Mouse (Mus musculus) lung, adult 2 months (tissue): ENCODE results near the gene S100a10.

Source experiments
- CTCF ChIP-seq: fragments of 200-500 bp; IDR thresholded peaks from 2 replicates; pipeline ENCODE4 v1.5.1; 2011; ENCODE audit warnings: mild to moderate bottlenecking, low read length, control low read depth; ENCODE audit not compliant: insufficient read depth
- POLR2A ChIP-seq: fragments of 200-500 bp; IDR thresholded peaks from 2 replicates; pipeline ENCODE4 v1.6.1; 2011; ENCODE audit warnings: low read depth, mild to moderate bottlenecking, control low read depth, low read length, borderline replicate concordance; ENCODE audit errors: extremely low read depth

DNA sequence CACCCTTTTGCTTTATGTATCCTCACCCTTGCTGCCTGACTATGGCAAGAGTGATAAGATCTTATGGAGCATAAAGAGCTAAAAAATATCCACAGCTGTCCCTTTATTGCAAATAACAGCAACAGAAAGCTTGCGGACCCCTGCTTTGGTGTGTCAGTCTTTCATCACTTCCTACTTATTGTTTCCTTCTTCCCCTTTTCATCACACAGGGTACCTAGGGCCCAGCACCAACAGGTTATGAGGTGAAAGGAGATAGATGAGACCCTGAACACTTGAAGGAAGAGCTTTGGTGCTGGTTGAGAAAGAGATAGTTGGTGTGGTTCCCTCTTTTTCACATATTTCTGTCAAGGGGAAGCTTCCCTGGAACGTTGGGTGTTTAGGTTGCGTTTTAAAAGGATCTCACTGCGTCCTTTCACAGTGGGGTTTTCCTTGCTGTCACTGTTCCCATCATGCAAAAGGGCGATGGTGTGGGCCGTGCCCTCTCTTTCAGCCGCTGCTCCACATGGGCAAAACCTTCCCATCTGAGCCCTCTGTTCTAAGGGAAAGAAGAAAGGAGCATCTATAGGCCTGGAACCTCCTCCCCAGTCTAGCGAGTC, 33.3 kb upstream of the S100a10 start:
- TF ChIP-seq CTCF (no peak), POLR2A (no peak)
